Mouse (Mus musculus) embryonic facial prominence, embryonic 15.5 days (tissue): ENCODE measurements around the gene Kctd21. TPM values are rescaled to one million over a fixed set of nuclear protein-coding genes. Genes with fewer than 3 reads are reported as not detected.

Experiments used
- ATAC-seq: fragments of 200-750 bp; cut with Nextera tagmentation; 2 replicates; pipeline ENCODE4 v1.8.0; 2017; ENCODE audit warnings: low read depth, moderate TSS enrichment; ENCODE audit not compliant: insufficient number of reproducible peaks, low FRiP score, low TSS enrichment
- H3K27ac ChIP-seq: fragments of 300-500 bp; sonication (generic); replicated peaks from 2 replicates; pipeline ENCODE4 v1.5.1; 2015; ENCODE audit warnings: mild to moderate bottlenecking, inconsistent platforms
- H3K27me3 ChIP-seq: fragments of 300-500 bp; sonication (generic); 2 replicates; pipeline ENCODE4 v1.6.1; 2015; ENCODE audit warnings: inconsistent platforms
- H3K36me3 ChIP-seq: fragments of 300-500 bp; sonication (generic); 2 replicates; pipeline ENCODE4 v1.6.1; 2015; ENCODE audit warnings: mild to moderate bottlenecking, inconsistent platforms
- H3K4me1 ChIP-seq: fragments of 300-500 bp; sonication (generic); 2 replicates; pipeline ENCODE4 v1.6.1; 2015; ENCODE audit warnings: inconsistent platforms
- H3K4me2 ChIP-seq: fragments of 300-500 bp; sonication (generic); replicated peaks from 2 replicates; pipeline ENCODE4 v1.6.1; 2015; ENCODE audit warnings: mild to moderate bottlenecking, inconsistent platforms
- H3K4me3 ChIP-seq: fragments of 300-500 bp; sonication (generic); replicated peaks from 2 replicates; pipeline ENCODE4 v1.5.1; 2015; ENCODE audit warnings: mild to moderate bottlenecking, inconsistent platforms
- H3K9ac ChIP-seq: fragments of 300-500 bp; sonication (generic); 2 replicates; pipeline ENCODE4 v1.6.1; 2015; ENCODE audit warnings: inconsistent platforms
- H3K9me3 ChIP-seq: fragments of 300-500 bp; sonication (generic); replicated peaks from 2 replicates; pipeline ENCODE4 v1.6.1; 2016; ENCODE audit warnings: inconsistent platforms
- WGBS: fragments of 180-500 bp; shearing (Covaris S2); methylation state at CpG from one replicate; pipeline ENCODE4 v1.1.7; 2015; 5-methylcytosine and 5-hydroxymethylcytosine counted together
- polyA plus RNA-seq: library from polyadenylated mRNA; unstranded; fragments of >200 nt; fragmentation: Nextera tagmentation; extraction: Ambion mirVana; gene quantifications from 2 replicates; pipeline ENCODE4 v1.2.1, GENCODE M21; 2015

The Kctd21 gene
- polyA plus RNA-seq, 1 experiment from 2014 or later = 4.8 TPM

- H3K9ac ChIP-seq = no peak overlapping the region
- no peak overlapping the region for H3K27ac ChIP-seq
- no peak overlapping the region for H3K4me3 ChIP-seq
- no peaks in the 10 kb centered on the region for H3K9me3 ChIP-seq
- ATAC-seq = no peak
- H3K4me2 ChIP-seq = no peak overlapping the region
- 48% methylated on average over 3 of the region's 3 CpGs for WGBS
- no peaks in the 10 kb centered on the region for H3K27me3 ChIP-seq
- no peaks in the 10 kb centered on the region for H3K4me1 ChIP-seq
- no peaks in the 10 kb centered on the region for H3K36me3 ChIP-seq
Measured at GRCm38 (mm10) chr7:97360955-97361354, 28.8 kb downstream of the Kctd21 start.

DNA sequence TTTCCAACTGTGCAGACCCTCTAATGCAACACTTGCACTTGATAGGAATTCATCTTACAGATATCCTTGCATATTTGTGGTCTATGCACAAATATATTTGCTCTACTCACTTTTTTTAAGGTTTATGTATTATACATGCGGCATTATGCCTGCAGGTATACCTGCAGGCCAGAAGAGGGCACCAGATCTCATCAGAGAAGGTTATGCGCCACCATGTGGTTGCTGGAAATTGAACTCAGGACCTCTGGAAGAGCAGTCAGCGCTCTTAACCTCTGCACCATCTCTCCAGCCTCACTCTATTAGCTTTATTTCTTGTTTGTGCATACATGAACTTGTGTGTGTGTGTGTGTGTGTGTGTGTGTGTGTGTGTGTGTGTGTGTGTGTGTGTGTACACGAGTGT, 29.3 kb downstream of the Kctd21 start:
- no peak for ATAC-seq
- H3K4me1 ChIP-seq = no peaks in the 10 kb centered on the region
- H3K27ac ChIP-seq = no peak overlapping the region
- H3K4me3 ChIP-seq = no peak overlapping the region
- no peaks in the 10 kb centered on the region for H3K9me3 ChIP-seq
- H3K36me3 ChIP-seq = no peaks in the 10 kb centered on the region
- WGBS = 34% methylated on average over 4 of the region's 4 CpGs
- no peaks in the 10 kb centered on the region for H3K27me3 ChIP-seq
- H3K9ac ChIP-seq = no peak overlapping the region
- no peak overlapping the region for H3K4me2 ChIP-seq

GRCm38 (mm10) chr7:97365887-97366286, 33.8 kb downstream of the Kctd21 start:
- Histone ChIP-seq H3K27me3 (no peaks in the 10 kb centered on the region), H3K9me3 (no peaks in the 10 kb centered on the region), H3K4me2 (no peak overlapping the region), H3K4me3 (no peak overlapping the region), H3K9ac (no peak overlapping the region), H3K36me3 (no peaks in the 10 kb centered on the region), H3K27ac (no peak overlapping the region), H3K4me1 (peaks cover 3% of the 10 kb centered on the region)
- 84% methylated on average over 1 of the region's 1 CpGs for WGBS
- ATAC-seq = no peak

- no peaks in the 10 kb centered on the region for H3K9me3 ChIP-seq
- H3K4me2 ChIP-seq = no peak overlapping the region
- ATAC-seq = no peak
- no peak overlapping the region for H3K9ac ChIP-seq
- peaks cover 55% of the 10 kb centered on the region for H3K36me3 ChIP-seq
- peaks cover 16% of the 10 kb centered on the region for H3K4me1 ChIP-seq
- H3K27me3 ChIP-seq = no peaks in the 10 kb centered on the region
- H3K4me3 ChIP-seq = no peak overlapping the region
- 92% methylated on average over 9 of the region's 9 CpGs for WGBS
- no peak overlapping the region for H3K27ac ChIP-seq
Measured at GRCm38 (mm10) chr7:97375101-97375500, 43.0 kb downstream of the Kctd21 start.

GRCm38 (mm10) chr7:97375906-97376305, 43.8 kb downstream of the Kctd21 start:
- ATAC-seq = no peak
- H3K4me2 ChIP-seq = no peak overlapping the region
- H3K9me3 ChIP-seq = no peaks in the 10 kb centered on the region
- peaks cover 13% of the 10 kb centered on the region for H3K4me1 ChIP-seq
- no peaks in the 10 kb centered on the region for H3K27me3 ChIP-seq
- WGBS = 80% methylated on average over 2 of the region's 2 CpGs
- H3K4me3 ChIP-seq = no peak overlapping the region
- H3K9ac ChIP-seq = no peak overlapping the region
- H3K27ac ChIP-seq = no peak overlapping the region
- peaks cover 55% of the 10 kb centered on the region for H3K36me3 ChIP-seq

DNA sequence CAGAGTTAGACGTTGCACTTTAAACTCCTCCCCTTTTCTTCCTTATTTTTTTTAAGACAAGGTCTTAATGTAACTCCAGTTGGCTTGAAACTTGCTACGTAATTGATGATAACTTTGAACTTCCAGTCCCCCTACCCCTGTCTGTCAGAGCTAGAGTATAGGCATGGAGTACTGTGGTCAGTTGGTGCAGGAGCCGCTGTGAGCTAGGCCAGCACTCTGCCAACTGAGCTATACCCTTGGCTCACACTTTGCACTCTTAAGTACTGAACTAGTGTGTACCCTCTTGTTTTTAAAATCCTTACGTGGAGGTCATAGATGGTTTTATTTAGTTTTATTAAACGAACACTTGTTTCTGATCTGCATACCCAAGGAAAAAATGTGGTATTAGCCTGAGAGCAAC, 47.2 kb downstream of the Kctd21 start:
- Histone ChIP-seq H3K4me2 (no peak overlapping the region), H3K4me1 (no peaks in the 10 kb centered on the region), H3K36me3 (peaks cover 77% of the 10 kb centered on the region), H3K9ac (no peak overlapping the region), H3K4me3 (no peak overlapping the region), H3K9me3 (no peaks in the 10 kb centered on the region), H3K27ac (no peak overlapping the region), H3K27me3 (no peaks in the 10 kb centered on the region)
- no peak for ATAC-seq
- WGBS = 91% methylated on average over 5 of the region's 5 CpGs

- Histone ChIP-seq H3K27me3 (no peaks in the 10 kb centered on the region), H3K4me1 (no peaks in the 10 kb centered on the region), H3K4me2 (no peak overlapping the region), H3K36me3 (peaks cover 75% of the 10 kb centered on the region), H3K9ac (no peak overlapping the region), H3K27ac (no peak overlapping the region), H3K9me3 (no peaks in the 10 kb centered on the region), H3K4me3 (no peak overlapping the region)
- WGBS = 90% methylated on average over 5 of the region's 5 CpGs
- no peak for ATAC-seq
Measured at GRCm38 (mm10) chr7:97380500-97381123, 48.5 kb downstream of the Kctd21 start.

DNA sequence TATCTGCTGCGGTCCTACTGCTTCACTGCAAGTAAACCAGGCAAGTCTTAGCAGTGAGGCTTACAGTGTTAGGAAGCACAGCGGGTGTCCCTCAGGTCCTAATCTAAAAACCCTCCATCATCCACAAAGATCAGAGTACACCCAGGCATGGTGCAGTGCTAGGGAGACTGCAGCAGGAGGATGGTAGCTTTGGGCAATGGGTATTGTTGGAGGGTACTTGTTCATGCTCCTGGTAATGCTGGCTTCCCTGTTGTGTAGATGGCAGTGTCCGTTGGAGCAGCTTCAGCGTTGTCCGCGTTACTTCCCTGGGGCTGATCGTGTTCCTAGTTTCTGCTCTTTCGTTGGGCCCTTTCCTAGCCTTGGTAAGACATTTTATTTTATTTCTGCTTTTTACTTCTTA, 50.5 kb downstream of the Kctd21 start:
- Histone ChIP-seq H3K4me1 (no peaks in the 10 kb centered on the region), H3K36me3 (peaks cover 81% of the 10 kb centered on the region), H3K27ac (no peak overlapping the region), H3K9ac (no peak overlapping the region), H3K4me2 (no peak overlapping the region), H3K9me3 (no peaks in the 10 kb centered on the region), H3K4me3 (no peak overlapping the region), H3K27me3 (no peaks in the 10 kb centered on the region)
- no peak for ATAC-seq
- 94% methylated on average over 8 of the region's 8 CpGs for WGBS

- Histone ChIP-seq H3K27ac (no peak overlapping the region), H3K27me3 (no peaks in the 10 kb centered on the region), H3K9me3 (no peaks in the 10 kb centered on the region), H3K36me3 (peaks cover 79% of the 10 kb centered on the region), H3K9ac (no peak overlapping the region), H3K4me3 (no peak overlapping the region), H3K4me1 (no peaks in the 10 kb centered on the region), H3K4me2 (no peak overlapping the region)
- ATAC-seq = no peak
- 88% methylated on average over 10 of the region's 10 CpGs for WGBS
Measured at GRCm38 (mm10) chr7:97383496-97384132, 51.5 kb downstream of the Kctd21 start.

GRCm38 (mm10) chr7:97386106-97386805, 54.1 kb downstream of the Kctd21 start:
- Histone ChIP-seq H3K27ac (no peak overlapping the region), H3K4me2 (no peak overlapping the region), H3K9ac (no peak overlapping the region), H3K4me1 (no peaks in the 10 kb centered on the region), H3K9me3 (no peaks in the 10 kb centered on the region), H3K4me3 (no peak overlapping the region), H3K36me3 (peaks cover 78% of the 10 kb centered on the region), H3K27me3 (no peaks in the 10 kb centered on the region)
- 90% methylated on average over 7 of the region's 7 CpGs for whole genome bisulfite sequencing
- ATAC-seq = 0 out of 2 replicates have a peak, but pooled peaks have one; percentile 15

DNA sequence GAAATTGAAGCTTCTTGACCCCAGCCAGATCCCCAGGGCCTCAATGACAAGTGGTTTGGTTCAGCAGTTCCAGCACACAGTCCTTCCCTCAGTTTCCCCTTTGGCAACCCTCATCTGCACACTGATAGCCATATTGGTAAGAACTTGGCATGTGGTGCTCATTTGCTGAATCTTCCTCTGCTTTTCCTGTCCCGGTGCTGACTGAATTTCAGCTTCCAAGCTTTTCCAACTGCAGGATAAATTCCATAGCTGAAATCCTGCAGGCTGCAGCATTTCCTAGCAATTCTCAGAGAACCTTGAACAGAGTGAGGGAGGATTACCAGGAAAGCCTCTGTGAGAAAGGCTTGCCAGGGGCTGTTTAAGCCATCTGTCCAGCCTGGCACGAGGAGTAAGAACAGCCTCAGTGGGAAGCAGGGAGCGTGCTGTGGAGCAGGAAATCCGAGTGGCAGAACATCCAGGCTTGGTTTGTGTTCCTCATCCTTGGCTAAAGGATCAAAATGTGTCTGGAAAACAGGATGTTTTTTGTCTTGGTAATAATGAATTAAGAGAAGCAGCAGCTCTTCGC, 54.8 kb downstream of the Kctd21 start:
- Histone ChIP-seq H3K9me3 (no peaks in the 10 kb centered on the region), H3K4me1 (no peaks in the 10 kb centered on the region), H3K4me2 (no peak overlapping the region), H3K27ac (no peak overlapping the region), H3K36me3 (peaks cover 78% of the 10 kb centered on the region), H3K27me3 (no peaks in the 10 kb centered on the region), H3K4me3 (no peak overlapping the region), H3K9ac (no peak overlapping the region)
- 79% methylated on average over 5 of the region's 5 CpGs for WGBS
- no peak for ATAC-seq
